Mouse (Mus musculus): Measurements from ENCODE around the gene Ephx3.
"Not testable (repeated sequence)": the region's sequence is repeated elsewhere in the genome, so short reads cannot be mapped to it uniquely, and the experiment has no call there.

Gene Ephx3

GRCm38 (mm10) chr17:32188863-32189636 lies at the start of gene Ephx3:
Ephx3 (minus strand) TSS chr17:32189549.
- no peak for DNase-seq (ENCODE audit: low spot score)

- DNase-seq (ENCODE audit: low spot score), result no peak
Measured at GRCm38 (mm10) chr17:32238589-32238988, 49.2 kb upstream of the Ephx3 start.

- DNase-seq (ENCODE audit: low spot score), result no peak
Measured at GRCm38 (mm10) chr17:32235534-32236191, 46.3 kb upstream of the Ephx3 start.

GRCm38 (mm10) chr17:32233174-32233573 lies 43.8 kb upstream of the Ephx3 start:
- no peak for DNase-seq (ENCODE audit: low spot score)

GRCm38 (mm10) chr17:32229256-32229655 lies 39.9 kb upstream of the Ephx3 start:
- no peak for DNase-seq (ENCODE audit: low spot score)

- no peak for DNase-seq (ENCODE audit: low spot score)
Measured at GRCm38 (mm10) chr17:32220873-32221272, 31.5 kb upstream of the Ephx3 start.

- not testable (repeated sequence) for DNase-seq (ENCODE audit: low spot score)
Measured at GRCm38 (mm10) chr17:32215587-32215986, 26.2 kb upstream of the Ephx3 start.

GRCm38 (mm10) chr17:32211554-32211953 lies 22.2 kb upstream of the Ephx3 start:
- DNase-seq (ENCODE audit: low spot score), result not testable (repeated sequence)

- no peak for DNase-seq (ENCODE audit: low spot score)
Measured at GRCm38 (mm10) chr17:32209752-32210151, 20.4 kb upstream of the Ephx3 start.

GRCm38 (mm10) chr17:32209144-32209543 lies 19.8 kb upstream of the Ephx3 start:
- DNase-seq (ENCODE audit: low spot score), result no peak

- DNase-seq (ENCODE audit: low spot score), result no peak
Measured at GRCm38 (mm10) chr17:32207586-32208245, 18.4 kb upstream of the Ephx3 start.

- DNase-seq (ENCODE audit: low spot score), result no peak
Measured at GRCm38 (mm10) chr17:32205345-32205744, 16.0 kb upstream of the Ephx3 start.

- no peak for DNase-seq (ENCODE audit: low spot score)
Measured at GRCm38 (mm10) chr17:32202972-32203371, 13.6 kb upstream of the Ephx3 start.

GRCm38 (mm10) chr17:32201086-32201485 lies 11.7 kb upstream of the Ephx3 start:
- no peak for DNase-seq (ENCODE audit: low spot score)

GRCm38 (mm10) chr17:32199796-32200195 lies 10.4 kb upstream of the Ephx3 start:
- DNase-seq (ENCODE audit: low spot score), result no peak

GRCm38 (mm10) chr17:32197156-32197555 lies 7.8 kb upstream of the Ephx3 start:
- no peak for DNase-seq (ENCODE audit: low spot score)

- DNase-seq (ENCODE audit: low spot score), result no peak
Measured at GRCm38 (mm10) chr17:32195725-32196124, 6.4 kb upstream of the Ephx3 start.

GRCm38 (mm10) chr17:32193010-32193409 lies 3.7 kb upstream of the Ephx3 start:
- DNase-seq (ENCODE audit: low spot score), result no peak

GRCm38 (mm10) chr17:32189850-32190249 lies 501 bp upstream of the Ephx3 start:
- no peak for DNase-seq (ENCODE audit: low spot score)

- no peak for DNase-seq (ENCODE audit: low spot score)
Measured at GRCm38 (mm10) chr17:32183017-32183416, 6.3 kb downstream of the Ephx3 start.

GRCm38 (mm10) chr17:32179621-32180491 lies 9.5 kb downstream of the Ephx3 start:
- DNase-seq (ENCODE audit: low spot score), result no peak

GRCm38 (mm10) chr17:32176919-32177318 lies 12.4 kb downstream of the Ephx3 start:
- DNase-seq (ENCODE audit: low spot score), result no peak
